Mouse (Mus musculus): ENCODE measurements around the gene Cyct.
A peak's percentile ranks its signal among the peaks of the same experiment; 100 is the strongest.

Cyct gene

DNA sequence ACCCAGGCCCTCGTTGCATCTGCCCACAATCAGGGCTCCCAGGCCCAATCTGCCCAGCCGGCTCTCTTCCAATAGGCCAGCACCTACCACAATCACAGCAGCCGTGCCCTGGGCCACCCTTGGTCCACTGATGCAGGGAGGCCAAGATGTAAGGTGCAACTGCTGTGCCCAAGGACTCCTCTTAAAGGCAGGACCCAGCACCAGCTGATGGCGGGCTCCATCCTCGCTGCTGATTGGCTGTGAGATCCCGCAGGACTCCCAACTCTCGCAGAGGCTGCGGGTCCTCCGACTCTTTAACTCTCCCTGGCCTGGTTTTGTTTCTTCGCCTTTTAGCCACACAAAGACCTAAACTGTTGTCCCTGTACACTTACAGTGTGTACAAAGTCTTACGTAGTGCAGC is at the start of gene Cyct:
Cyct (minus strand) TSS at position 225 of the 400 bp plus-strand sequence.
- DNase-seq (ENCODE audit: low read depth, low spot score): peak; percentile 59

DNA sequence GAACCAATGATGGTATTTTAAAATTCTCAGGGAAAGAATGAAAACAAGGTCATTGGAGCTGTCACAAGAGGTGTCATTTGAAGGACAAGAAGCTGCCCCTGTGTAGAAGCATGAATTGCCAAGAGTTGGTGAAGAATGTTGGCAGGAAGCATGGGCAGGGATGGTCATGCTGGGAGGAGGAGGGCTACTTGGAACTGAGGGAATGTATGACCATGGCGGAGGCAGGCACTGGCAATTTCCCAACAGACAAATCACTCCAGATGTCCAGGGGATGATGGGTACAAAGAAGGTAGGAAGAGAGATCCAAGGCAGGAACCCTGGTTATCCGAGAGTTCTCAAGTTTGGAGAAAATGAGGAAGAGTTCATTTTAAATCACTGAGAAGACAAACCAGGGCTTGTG is 49.7 kb upstream of the Cyct start:
- no peak for DNase-seq (ENCODE audit: low read depth, low spot score)

DNA sequence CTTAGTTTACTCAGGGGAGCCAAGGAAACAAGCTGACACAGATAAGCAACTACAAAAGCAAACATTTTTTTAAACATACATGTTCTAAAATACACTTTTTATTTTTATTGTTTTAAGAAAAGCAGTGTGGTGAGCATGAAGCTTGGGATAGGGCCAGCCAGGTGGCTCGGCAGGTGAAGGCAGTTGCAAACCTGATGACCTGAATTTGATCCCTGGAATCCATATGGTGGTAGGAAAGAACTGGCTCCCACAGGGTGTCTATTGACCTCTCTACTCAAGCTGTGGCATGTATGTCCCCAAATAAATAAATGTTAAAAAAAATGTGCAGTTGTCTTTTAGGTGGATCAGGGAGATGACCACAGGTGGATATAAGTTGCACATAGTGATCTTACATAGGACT is 49.3 kb upstream of the Cyct start:
- DNase-seq (ENCODE audit: low read depth, low spot score): no peak

DNA sequence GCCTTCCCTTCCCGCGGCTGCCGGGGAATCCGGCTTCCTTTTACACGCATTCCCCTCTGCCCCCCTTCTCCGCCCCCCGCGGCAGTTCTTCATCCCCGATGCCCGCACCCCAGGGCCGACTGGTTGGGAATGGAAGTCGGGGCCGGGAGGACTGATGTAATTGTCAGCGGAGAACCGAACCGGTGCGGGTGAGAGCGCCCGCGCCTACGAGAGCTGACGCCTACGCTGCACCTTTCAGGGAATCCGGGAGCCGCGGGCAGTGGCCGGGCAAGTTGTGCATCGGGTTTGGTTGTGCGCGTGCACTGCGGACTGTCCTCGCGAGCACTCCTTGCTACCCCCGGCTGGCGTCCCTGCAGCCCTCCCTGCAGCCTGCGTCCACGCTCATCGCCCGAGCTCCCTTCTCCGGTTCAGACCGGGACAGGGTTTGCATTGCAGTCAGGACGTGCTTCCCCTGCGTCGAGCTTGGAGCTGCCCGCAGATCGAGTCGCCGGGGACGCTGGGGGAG is 46.7 kb upstream of the Cyct start:
- peak; percentile 53 for DNase-seq (ENCODE audit: low read depth, low spot score)

DNA sequence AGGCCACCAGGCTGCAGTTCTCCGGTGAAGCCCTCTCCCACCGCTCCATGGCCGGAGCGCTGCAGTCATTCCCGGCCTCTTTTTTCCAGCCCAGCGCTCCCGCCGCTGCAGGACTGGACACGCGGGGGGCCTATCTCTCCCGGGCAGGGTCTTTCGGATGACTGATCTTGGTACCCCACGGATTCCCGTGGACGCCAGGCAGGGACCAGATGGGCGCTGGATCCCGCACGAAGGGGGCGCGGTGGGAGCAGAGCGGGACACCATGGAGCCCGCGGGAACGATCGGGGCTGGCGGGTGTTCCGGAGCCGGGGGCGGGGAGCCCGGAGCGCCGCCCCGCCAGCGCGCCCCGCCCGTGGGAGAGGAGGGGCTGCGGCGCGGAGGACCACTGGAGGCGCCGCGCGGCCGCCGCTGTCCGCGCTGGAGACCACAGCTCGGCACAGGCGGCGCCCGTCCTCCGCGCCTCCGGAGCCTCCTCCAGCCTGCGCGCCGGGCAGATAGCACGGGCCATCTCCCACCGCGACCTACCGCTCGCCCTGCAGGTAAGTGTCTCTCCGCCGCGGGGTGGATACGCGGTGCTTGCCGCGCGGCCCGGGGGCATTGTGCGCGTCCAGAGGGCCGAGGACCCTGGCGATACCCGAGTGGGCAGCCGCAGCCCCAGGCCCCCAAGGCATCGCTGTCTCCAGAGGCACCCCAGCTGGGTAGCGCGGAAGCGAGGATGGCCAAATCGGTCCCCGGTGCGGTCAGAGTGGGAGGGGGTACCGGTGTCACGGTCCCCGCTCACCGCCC is 46.1 kb upstream of the Cyct start, which contains the start of gene Osbpl6:
Osbpl6 (plus strand) TSS at position 358 of the 786 bp plus-strand sequence.
- peak; percentile 6 for DNase-seq (ENCODE audit: low read depth, low spot score)

DNA sequence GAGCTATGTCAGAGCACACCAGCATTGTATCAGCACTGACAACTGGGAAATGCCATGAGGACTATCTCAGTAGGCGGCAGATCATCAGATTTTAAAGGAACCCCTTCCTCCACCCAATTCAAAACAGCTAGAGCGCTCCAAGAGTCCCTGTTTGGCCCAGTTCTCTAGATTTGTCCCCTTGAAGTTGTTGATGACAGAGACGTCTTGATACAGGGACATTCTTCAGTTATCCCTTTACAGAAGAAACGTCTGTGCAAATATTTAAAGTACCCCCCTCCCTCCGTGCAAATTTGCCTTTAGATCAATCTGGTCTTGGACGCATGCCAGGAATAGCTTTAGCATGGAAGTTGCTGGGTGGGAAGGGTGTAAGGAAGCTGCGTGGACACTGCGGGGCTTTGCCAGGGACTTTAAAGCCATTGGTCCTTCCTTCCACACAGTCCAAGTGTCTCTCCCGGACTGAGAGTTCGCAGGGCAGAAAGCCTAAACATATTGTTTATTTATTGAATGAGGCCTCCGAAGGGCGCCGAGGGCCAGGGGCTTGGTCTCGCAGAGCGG is 45.4 kb upstream of the Cyct start:
- DNase-seq (ENCODE audit: low read depth, low spot score): no peak

DNA sequence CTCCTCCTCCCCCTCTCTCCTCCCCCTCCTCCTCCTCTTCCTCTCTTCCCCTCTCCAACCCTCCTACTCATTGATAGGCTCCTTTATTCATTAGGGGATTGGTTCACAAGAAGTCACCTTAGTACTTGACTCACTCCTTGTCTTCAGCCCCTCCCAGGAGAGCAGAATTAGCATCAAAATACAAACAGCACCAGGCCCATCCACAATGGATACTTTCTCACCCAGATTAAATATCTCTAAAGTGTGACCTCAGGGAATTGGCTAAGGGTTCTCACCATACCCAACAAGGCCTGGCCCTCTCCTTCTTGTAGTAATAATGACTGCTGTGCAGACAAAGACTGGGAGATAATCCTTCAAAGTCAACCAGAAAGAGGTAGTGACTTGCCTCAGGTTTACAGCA is 39.9 kb upstream of the Cyct start:
- DNase-seq (ENCODE audit: low read depth, low spot score): peak; percentile 78

DNA sequence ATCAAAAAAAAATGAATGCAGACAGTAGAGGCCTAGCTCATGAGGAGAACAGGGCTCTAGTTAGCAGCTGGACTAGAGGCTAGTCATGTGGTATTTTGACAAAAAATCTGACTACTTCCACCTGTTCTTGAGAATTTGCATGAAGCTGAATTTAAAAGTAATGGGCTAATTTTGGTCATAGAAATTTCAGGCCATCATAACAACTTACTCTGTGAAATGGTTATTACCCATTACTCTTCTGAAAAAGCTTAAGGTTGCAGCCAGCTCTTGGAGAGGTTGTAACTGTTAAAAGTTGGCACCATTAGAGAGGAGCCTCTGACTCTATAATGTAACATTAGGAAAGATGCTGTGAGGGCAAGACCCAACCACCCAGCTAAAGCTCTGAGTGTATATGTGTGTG is 26.3 kb upstream of the Cyct start:
- DNase-seq (ENCODE audit: low read depth, low spot score): no peak

DNA sequence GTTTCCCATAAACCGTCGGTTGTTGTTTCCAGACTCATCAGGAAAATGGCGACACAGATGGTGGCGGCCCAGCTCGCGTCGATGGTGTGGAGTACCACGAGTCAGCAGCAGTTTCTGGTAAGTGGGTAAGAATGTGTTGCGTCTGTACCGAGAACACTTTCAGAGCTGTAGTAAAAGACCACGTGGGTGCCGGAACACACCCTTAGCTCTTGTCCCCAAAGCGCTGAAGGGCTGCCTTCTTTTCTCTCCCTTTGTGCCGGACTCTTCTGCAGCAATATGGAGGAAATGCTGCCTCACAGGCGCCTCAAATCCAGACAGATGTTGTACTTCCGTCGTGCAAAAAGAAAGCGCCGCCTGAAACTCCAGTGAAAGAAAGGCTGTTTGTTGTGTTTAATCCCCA is 18.4 kb upstream of the Cyct start:
- DNase-seq (ENCODE audit: low read depth, low spot score): peak; percentile 23

DNA sequence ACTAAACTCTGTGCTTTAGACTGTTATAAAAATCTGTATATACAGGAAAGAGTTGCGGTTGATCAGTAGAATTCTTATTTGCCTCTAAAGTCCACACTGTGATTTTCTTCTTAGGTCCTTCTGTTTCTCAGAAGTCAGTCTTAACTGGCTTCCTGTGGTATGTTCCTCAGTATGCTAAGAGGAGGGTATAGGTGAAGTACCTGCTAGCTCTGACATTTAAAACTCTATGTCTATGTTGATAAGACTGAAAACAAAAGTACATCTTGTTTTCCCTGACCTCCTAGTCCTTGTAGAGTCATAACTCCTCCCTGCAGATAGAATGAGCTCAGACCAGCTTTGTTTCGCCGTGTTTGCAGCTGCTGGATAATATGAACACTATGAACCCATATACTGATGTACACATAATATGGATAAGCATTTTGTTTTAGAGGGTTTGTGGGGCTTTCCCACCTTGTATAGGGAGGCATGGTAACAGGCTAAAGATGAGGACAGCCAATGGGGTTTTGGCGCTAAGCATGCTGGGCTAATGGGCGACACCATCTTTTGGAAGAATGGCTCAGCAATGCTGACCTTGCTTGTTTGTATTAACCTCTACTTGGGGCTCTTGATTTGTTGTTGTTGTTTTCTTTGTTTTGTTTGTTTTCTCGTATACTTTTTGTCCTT is 14.4 kb upstream of the Cyct start:
- no peak for DNase-seq (ENCODE audit: low read depth, low spot score)

DNA sequence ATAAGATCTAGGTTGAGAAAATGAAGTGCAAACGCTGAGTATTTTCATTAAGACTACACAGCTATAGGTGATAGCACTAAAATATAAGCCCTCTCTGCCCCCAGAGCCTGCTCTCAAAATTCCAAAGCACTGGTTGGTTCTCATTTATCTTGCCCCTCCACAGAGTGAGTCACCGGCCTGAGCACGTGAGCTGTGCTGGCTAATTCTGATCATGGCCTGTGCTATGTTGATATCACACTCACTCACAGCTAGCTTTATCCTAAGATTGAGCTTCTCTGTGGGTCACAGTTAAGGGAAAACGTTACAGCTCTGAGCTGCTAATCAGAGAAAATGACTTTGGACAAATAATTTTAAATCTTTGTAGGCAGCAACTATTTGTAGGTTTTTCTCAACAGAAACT is 12.0 kb upstream of the Cyct start:
- DNase-seq (ENCODE audit: low read depth, low spot score): no peak

DNA sequence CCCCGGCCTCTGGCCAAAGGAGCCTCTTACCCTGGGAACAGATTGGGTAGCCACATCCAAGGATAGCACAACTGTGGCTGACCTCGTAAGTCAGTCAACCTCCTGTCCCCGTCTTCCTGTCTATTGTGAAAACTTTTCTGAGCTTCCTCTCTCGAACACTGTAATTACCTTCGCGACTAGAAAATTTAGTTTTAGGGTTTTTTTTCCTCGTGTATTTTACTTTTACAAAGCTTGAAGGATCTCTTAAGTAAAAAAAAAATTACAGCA is 10.3 kb upstream of the Cyct start:
- no peak for DNase-seq (ENCODE audit: low read depth, low spot score)

DNA sequence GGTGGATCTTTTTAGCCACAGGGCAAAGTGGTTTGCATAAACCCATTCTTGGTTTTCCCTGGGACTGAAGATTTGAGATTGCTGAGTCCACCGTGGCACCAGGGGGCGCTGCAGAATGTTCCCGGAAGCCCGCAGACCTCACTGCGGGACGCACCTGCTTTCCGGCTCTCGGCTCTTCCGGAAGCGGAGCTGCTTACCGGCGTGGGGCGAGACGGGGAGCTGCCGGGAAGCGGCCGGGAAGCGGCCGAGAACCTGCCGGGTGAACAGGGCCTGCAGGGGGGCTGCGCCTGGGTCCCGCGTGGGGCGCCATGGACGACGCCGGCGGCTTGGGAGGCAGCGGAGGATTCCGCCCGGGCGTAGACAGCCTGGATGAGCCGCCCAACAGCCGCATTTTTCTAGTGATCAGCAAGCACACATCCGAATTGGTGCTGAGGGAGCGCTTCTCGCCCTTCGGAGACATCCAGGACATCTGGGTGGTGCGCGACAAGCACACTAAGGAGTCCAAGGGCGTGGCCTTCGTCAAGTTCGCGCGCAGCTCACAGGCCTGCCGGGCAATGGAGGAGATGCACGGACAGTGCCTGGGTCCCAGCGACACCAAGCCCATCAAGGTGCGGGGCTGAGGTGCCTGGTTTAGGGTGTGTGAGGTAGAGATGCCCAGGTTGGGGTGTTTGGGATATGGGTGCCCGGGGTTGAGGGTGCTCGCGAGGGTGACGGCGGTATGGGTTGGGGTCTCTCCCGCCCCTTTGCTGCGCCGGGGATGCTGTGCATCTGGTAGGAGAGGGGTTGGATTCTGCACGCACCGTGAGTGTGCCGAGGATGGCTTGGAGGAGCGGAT is 9.8 kb upstream of the Cyct start, which contains the start of gene Rbm45:
Rbm45 (plus strand) TSS at position 164 of the 835 bp plus-strand sequence.
- peak; percentile 95 for DNase-seq (ENCODE audit: low read depth, low spot score)

DNA sequence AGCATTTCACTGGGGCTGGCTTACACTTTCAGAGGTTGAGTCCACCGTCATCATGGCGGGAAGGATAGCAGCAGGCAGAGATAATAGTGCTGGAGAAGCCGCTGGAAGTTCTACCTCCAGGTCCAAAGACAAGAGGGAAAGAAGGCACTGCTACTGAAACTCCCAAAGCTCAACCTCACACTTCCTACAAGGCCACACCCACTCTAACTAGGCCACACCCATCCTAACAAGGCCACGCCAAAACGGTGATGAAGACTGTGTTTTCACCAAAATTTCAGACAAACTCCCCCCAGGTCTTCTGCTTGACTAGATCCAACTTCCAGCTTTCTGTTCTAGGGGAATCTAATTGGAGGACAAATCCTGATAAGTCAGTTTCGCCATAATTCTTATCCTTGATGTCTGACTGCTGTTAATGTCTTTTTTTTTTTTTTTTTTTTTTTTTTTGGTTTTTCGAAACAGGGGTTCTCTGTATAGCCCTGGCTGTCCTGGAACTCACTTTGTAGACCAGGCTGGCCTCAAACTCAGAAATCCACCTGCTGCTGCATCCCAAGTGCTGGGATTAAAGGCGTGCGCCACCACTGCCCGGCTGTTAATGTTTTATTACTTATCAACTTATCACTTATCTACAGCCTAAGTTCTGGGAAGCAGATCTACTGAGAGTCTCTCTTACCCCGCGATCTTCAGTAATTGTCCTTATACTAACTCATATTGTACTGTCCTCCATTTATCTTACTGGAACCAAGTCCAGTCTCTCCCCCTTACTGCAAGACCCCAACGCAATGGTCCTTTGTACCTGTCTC is 8.8 kb upstream of the Cyct start:
- no peak for DNase-seq (ENCODE audit: low read depth, low spot score)

DNA sequence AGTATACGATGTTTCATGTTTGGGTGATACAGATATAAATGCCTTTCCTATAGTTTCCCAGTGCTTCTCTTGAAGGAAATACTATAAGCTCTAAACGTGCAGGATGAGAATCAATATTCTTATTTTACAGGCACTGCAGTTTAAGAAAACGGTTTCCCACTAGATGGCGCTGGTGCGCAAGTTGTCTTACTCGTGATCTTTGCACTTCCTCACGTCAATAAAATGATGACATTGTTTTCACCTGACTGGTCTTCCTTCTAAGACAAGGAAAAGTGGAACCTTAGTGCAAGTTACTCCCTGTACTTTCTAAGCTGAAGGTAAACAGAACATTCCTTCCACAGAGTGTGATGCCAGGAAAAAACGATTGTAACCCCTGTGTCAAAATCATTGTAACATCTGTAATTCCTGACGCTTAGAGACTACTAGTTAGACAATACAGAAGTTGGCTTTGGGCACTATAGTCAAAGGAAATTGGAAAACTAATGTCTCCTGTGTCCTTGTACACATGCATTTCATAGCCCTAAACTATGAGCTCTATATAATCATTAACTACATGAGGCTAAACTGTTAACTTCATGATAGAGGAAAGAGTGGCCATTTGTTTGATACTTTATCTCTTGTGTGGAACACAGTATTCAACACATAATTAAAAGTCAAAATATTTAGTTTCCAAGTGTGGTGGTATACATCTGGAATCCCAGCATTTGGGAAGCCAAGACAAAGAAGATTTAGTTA is 7.1 kb upstream of the Cyct start:
- DNase-seq (ENCODE audit: low read depth, low spot score): peak; percentile 83

DNA sequence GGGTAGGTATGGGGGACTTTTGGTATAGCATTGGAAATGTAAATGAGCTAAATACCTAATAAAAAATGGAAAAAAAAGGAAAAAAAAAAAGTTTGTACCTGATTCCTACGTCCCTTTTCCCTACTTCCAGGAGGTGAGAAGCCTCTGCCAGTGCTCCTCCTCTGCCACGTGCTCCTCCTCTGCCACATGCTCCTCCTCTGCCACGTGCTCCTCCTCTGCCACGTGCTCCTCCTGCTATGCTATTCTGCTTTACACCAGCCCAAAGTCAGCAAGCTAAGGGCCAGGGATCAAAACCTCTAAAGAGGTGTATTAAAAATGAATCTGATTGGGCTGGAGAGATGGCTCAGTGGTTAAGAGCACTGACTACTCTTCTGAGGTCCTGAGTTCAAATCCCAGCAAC is 5.6 kb upstream of the Cyct start:
- peak; percentile 28 for DNase-seq (ENCODE audit: low read depth, low spot score)

DNA sequence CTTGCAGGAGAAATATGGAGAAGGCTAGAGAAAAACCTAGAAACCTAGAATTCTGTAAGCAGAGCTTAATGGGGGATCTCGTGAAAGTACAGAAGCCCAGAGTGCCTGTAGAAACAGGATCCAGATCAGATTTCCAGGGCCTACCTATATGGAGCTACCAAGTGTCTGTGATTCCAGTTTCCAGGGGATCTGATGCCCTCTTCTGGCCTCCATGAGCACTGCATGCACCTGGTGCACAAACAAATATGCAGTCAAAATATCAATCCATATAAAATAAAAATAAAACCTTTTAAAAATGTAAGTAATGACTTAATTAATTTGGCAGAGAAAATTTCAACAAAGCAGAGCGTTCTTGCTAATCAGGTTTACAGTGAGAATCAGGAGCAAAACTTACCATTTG is 1.9 kb upstream of the Cyct start:
- DNase-seq (ENCODE audit: low read depth, low spot score): peak; percentile 64

DNA sequence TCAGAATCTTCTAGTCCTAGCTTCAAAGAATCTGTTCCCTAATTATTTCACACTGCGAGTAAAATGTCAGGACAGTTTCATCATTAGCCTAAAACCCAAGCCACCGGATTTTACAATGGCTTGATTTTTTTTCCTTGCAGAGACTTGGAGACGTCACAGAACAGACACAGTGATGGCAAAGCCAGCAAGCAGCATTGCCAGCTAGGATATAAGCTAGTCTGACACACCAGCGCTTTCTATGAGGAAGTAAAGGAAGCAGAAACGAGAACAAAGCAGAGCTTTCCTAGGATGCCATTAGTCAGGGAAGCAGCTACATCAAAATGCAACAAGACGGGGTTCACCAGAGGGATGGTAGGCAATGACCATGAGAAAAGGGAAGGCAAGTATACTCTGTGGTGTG is 12.4 kb downstream of the Cyct start:
- no peak for DNase-seq (ENCODE audit: low read depth, low spot score)

DNA sequence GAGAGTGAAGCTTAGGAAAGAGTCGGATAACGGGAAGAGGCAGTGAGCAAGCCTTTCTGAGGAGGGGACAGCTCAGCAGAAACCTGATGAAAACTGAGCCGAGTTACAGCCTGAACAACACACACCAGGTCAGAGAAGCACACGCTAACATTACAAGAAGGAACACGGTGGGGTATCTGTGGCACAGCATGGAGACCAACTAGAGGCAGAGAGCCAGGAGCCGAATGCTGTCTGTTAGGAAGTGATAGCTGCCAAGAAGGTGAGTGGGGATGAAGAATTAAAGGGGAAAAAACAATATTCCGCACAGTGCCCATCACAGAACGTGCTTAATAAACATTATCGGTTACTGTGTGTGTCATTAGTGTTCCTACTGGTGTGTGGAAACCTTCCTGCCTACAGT is 18.1 kb downstream of the Cyct start:
- no peak for DNase-seq (ENCODE audit: low read depth, low spot score)

Measured in ES-CJ7 (cell line).